8 mouse cellular contexts compared by ENCODE assay signal in genomic region chr12:55489986-55490721, GRCm38 (mm10). TPM values are rescaled to one million over a fixed set of nuclear protein-coding genes. Genes with fewer than 3 reads are reported as not detected.
DNase-seq lines count a peak whose midpoint lies in the region; ATAC-seq and TF ChIP-seq lines count a peak whose summit lies in the region.

No protein-coding gene starts in this region.

- H3K27me3 ChIP-seq in heart, embryonic 15.5 days, result no peaks in the 10 kb centered on the region
- no peaks in the 10 kb centered on the region for H3K27me3 ChIP-seq in neural tube, embryonic 12.5 days (replicated peaks)
- no peaks in the 10 kb centered on the region for H3K27me3 ChIP-seq in limb, embryonic 14.5 days (ENCODE audit: control insufficient read depth, insufficient read depth, low read length)
- H3K27me3 ChIP-seq in stomach, embryonic 15.5 days (replicated peaks), result no peaks in the 10 kb centered on the region

- no peak for TF ChIP-seq POLR2A in limb, embryonic 14.5 days (IDR thresholded peaks at IDR 0.05; ENCODE audit: borderline replicate concordance, extremely low read depth, insufficient read depth, insufficient read length)

- WGBS in heart, embryonic 15.5 days, result 76% methylated on average over 14 of the region's 14 CpGs
- 93% methylated on average over 14 of the region's 14 CpGs for WGBS in neural tube, embryonic 12.5 days
- 69% methylated on average over 14 of the region's 14 CpGs for WGBS in limb, embryonic 14.5 days
- WGBS in stomach, embryonic 15.5 days, result 66% methylated on average over 14 of the region's 14 CpGs

- no peak for DNase-seq in heart, adult 8-10 months (ENCODE audit: low spot score)
- DNase-seq in neural tube, embryonic 10.5 days (ENCODE audit: extremely low spot score, low spot score), result no peak
- DNase-seq in limb, embryonic 14.5 days (ENCODE audit: low spot score), result no peak
- no peak for DNase-seq in frontal cortex, adult 2 months (ENCODE audit: extremely low spot score in 1 of 2, low spot score in 1 of 2)
- no peak for DNase-seq in layer of hippocampus, adult 9-10 months (ENCODE audit: low spot score)

- peaks cover 37% of the 10 kb centered on the region for H3K4me1 ChIP-seq in heart, embryonic 15.5 days (replicated peaks)
- peaks cover 17% of the 10 kb centered on the region for H3K4me1 ChIP-seq in neural tube, embryonic 12.5 days
- peaks cover 37% of the 10 kb centered on the region for H3K4me1 ChIP-seq in limb, embryonic 14.5 days (ENCODE audit: control insufficient read depth, insufficient read depth, low read length)
- peaks cover 25% of the 10 kb centered on the region; the same call in 1 of the 2 replicates for H3K4me1 ChIP-seq in stomach, embryonic 15.5 days

- no peak for ATAC-seq in heart, embryonic 15.5 days (replicated peaks; ENCODE audit: insufficient number of reproducible peaks, insufficient read depth, low FRiP score, low read depth)
- ATAC-seq in neural tube, embryonic 12.5 days (ENCODE audit: low FRiP score, low read depth), result no peak
- no peak for ATAC-seq in limb, embryonic 14.5 days (ENCODE audit: low FRiP score, low read depth)
- ATAC-seq in stomach, embryonic 15.5 days (ENCODE audit: insufficient read depth, low FRiP score, low read depth), result no peak

- peaks cover 37% of the 10 kb centered on the region for H3K36me3 ChIP-seq in heart, embryonic 15.5 days
- H3K36me3 ChIP-seq in neural tube, embryonic 12.5 days, result peaks cover 23% of the 10 kb centered on the region
- peaks cover 62% of the 10 kb centered on the region for H3K36me3 ChIP-seq in limb, embryonic 14.5 days (ENCODE audit: control insufficient read depth, insufficient read depth, low read length)
- peaks cover 16% of the 10 kb centered on the region for H3K36me3 ChIP-seq in stomach, embryonic 15.5 days

- H3K9me3 ChIP-seq in heart, embryonic 15.5 days (replicated peaks), result no peaks in the 10 kb centered on the region
- H3K9me3 ChIP-seq in neural tube, embryonic 12.5 days, result no peaks in the 10 kb centered on the region
- H3K9me3 ChIP-seq in limb, embryonic 14.5 days (ENCODE audit: control insufficient read depth, low read length), result no peaks in the 10 kb centered on the region
- no peaks in the 10 kb centered on the region for H3K9me3 ChIP-seq in stomach, embryonic 15.5 days

- peak overlapping the region; percentile 92 for H3K4me3 ChIP-seq in heart, embryonic 15.5 days
- H3K4me3 ChIP-seq in neural tube, embryonic 12.5 days, result no peak overlapping the region
- H3K4me3 ChIP-seq in limb, embryonic 14.5 days (replicated peaks; ENCODE audit: low read length), result peak overlapping the region; percentile 85
- peak overlapping the region; percentile 87; the same call in 1 of the 2 replicates for H3K4me3 ChIP-seq in stomach, embryonic 15.5 days (replicated peaks)

- H3K4me2 ChIP-seq in heart, embryonic 15.5 days, result peak overlapping the region; percentile 79
- peak overlapping the region; percentile 76 for H3K4me2 ChIP-seq in neural tube, embryonic 12.5 days (replicated peaks)
- peak overlapping the region; percentile 92 for H3K4me2 ChIP-seq in limb, embryonic 14.5 days (replicated peaks; ENCODE audit: low read depth, low read length, severe bottlenecking)
- peak overlapping the region; percentile 77 for H3K4me2 ChIP-seq in stomach, embryonic 15.5 days

- H3K9ac ChIP-seq in heart, embryonic 15.5 days, result peak overlapping the region; percentile 19; the same call in 1 of the 2 replicates
- no peak overlapping the region for H3K9ac ChIP-seq in neural tube, embryonic 12.5 days
- H3K9ac ChIP-seq in limb, embryonic 14.5 days (ENCODE audit: low read depth, low read length, severe bottlenecking), result 0 out of 2 replicates have a peak overlapping the region, but pooled peaks have one; percentile 99
- H3K9ac ChIP-seq in stomach, embryonic 15.5 days, result no peak overlapping the region

- H3K27ac ChIP-seq in heart, embryonic 15.5 days, result peak overlapping the region; percentile 47
- no peak overlapping the region for H3K27ac ChIP-seq in neural tube, embryonic 12.5 days
- H3K27ac ChIP-seq in limb, embryonic 14.5 days (replicated peaks; ENCODE audit: low read depth, low read length), result no peak overlapping the region
- peak overlapping the region; percentile 100; the same call in 1 of the 2 replicates for H3K27ac ChIP-seq in stomach, embryonic 15.5 days

RNA-seq across cellular contexts. Expression of gene Nfkbia, which starts 2.3 kb away (rescaled TPM):
- 61.4 and 82.5 TPM in 2 replicates for polyA plus RNA-seq in heart, embryonic 15.5 days (2015; fragmentation: Nextera tagmentation; extraction: Ambion mirVana)
- total RNA-seq in heart, adult 8-10 months (2022), result 10 to 100 TPM; 27.4 to 65.8 (median 39.3) TPM
- 40.1 and 44.9 TPM in 2 replicates for polyA plus RNA-seq in neural tube, embryonic 12.5 days (2016; fragmentation: Nextera tagmentation; extraction: Ambion mirVana)
- 76.0 and 110 TPM in 2 replicates for polyA plus RNA-seq in limb, embryonic 14.5 days (2012; rRNA removed)
- 111 and 123 TPM in 2 replicates for polyA plus RNA-seq in limb, embryonic 14.5 days (2014; fragmentation: Nextera tagmentation; extraction: Ambion mirVana)
- polyA plus RNA-seq in stomach, embryonic 15.5 days (2015; fragmentation: Nextera tagmentation; extraction: Ambion mirVana), result 78.4 and 81.8 TPM in 2 replicates
- polyA plus RNA-seq in frontal cortex, adult 2 months (2012; rRNA removed), result 36.4 and 41.8 TPM in 2 replicates

Comparison
In these comparisons a context has a peak if more than half of its experiments do, and no peak if none do; other contexts are left out.
1. H3K27ac ChIP-seq: peak in heart, embryonic 15.5 days (single experiment) and stomach, embryonic 15.5 days (single experiment); none in neural tube, embryonic 12.5 days (single experiment) and limb, embryonic 14.5 days (single experiment).
2. H3K9ac ChIP-seq: peak in heart, embryonic 15.5 days (single experiment) and limb, embryonic 14.5 days (single experiment); none in neural tube, embryonic 12.5 days (single experiment) and stomach, embryonic 15.5 days (single experiment).
3. Peak in every context shown above with its lines, with median percentiles within 50 percentile points of each other: H3K4me2 ChIP-seq.